Mouse (Mus musculus) right cerebral cortex, postnatal 4 days (tissue): Measurements from ENCODE around the gene Olfr140.

ENCODE experiments used
- DNase-seq: peaks from one replicate; pipeline ENCODE4 v3.0.0-alpha.2; 2022

The Olfr140 gene

GRCm38 (mm10) chr2:90063494-90063893, at the start of gene Olfr140:
TSS of gene Olfr140 (minus strand) at chr2:90063594.
- no peak for DNase-seq

GRCm38 (mm10) chr2:90070065-90070464, 6.7 kb upstream of the Olfr140 start:
- DNase-seq: no peak

DNA sequence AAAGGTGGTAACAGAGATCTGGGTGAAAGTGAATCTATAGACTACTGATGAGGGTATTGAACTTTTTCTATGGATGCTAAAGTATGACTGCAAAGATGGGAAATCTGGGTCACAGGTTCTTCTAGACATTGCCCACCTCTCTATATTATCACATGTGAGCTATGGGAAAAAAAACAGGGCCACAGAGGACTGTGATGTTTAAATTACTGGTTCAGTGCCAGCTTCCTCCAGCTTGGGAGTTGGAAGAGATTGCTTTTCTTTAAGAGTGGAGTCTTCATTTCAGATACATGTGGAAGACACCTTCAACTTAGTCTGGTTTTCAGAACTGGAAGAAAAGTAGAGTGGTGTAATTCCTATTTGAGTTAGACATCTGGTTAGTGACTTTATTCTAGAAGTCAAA, 28.4 kb downstream of the Olfr140 start, which contains the start of gene Olfr1265:
TSS of gene Olfr1265 (plus strand) at position 301 of the 400 bp plus-strand sequence.
- no peak for DNase-seq

- no peak for DNase-seq
These were observed 37.9 kb downstream of the Olfr140 start, which contains the start of gene Olfr1264 for GRCm38 (mm10) chr2:90025477-90025876. TSS of gene Olfr1264 (minus strand) at chr2:90025577.

GRCm38 (mm10) chr2:90011831-90012230, 51.6 kb downstream of the Olfr140 start, which contains the start of gene Olfr1263:
TSS of gene Olfr1263 (plus strand) at chr2:90012131.
- no peak for DNase-seq

DNA sequence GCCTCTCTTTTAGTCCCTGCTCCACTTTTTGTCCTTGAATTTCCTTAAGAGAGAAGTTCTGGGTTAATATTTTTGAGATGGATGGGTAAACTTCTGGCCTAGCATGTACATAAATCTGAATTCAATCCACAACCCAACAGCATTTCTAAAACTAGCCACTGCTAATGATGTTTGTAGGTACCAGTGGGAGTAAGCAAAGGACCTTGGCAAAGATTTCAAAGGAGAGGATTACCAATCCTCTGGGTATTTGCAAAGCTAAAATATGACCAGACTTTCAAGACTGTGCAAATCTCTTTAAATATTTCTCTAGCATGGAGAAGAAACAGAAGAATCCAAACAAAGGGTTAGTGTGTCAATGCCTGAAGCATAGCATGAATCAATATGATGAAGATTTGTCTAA, 63.5 kb downstream of the Olfr140 start, which contains the start of gene Olfr1262:
TSS of gene Olfr1262 (plus strand) at position 301 of the 400 bp plus-strand sequence.
- no peak for DNase-seq
